Mouse (Mus musculus) testis, adult 2 months (tissue): ENCODE results near the gene Gpam.

Experiments used
- CTCF ChIP-seq: fragments of 200-500 bp; IDR thresholded peaks from 2 replicates; pipeline ENCODE4 v1.5.1; 2012; ENCODE audit warnings: low read depth, mild to moderate bottlenecking, inconsistent platforms, low read length, moderate library complexity; ENCODE audit not compliant: control insufficient read depth, insufficient read depth, insufficient replicate concordance
- POLR2A ChIP-seq: fragments of 200-500 bp; IDR thresholded peaks from 2 replicates; pipeline ENCODE4 v1.6.1; 2012; ENCODE audit warnings: low read depth, mild to moderate bottlenecking, inconsistent platforms, low read length, moderate library complexity; ENCODE audit not compliant: control insufficient read depth

DNA sequence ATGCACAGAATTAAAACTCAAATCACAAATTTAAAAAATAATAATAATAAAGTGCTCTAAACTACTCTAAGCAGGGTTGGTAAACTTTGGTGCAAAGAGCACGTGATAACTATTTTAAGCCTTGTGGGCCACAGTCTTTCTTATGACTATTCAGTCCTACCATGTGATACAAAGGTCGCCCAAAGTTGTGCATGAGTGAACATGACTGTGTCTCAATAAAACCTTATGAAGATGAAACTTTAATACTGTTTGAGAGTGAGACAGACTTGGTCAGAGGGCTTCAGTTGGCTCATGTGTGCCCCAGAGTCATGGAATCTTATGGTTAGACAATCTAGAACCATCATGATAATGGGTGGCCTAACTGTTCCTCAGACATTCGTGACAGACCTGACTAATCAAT is 8.9 kb upstream of the Gpam start:
- TF ChIP-seq CTCF, result no peak
- no peak for TF ChIP-seq POLR2A
